Mouse (Mus musculus) myocyte (in vitro differentiated cells): ENCODE results near the gene Hnrnpr. TPM values are rescaled to one million over a fixed set of nuclear protein-coding genes. Genes with fewer than 3 reads are reported as not detected.

Experiments used
- H3K27me3 ChIP-seq: one replicate; pipeline ENCODE4 v1.6.1; 2011; ENCODE audit not compliant: control insufficient read depth, insufficient read depth, insufficient read length
- H3K36me3 ChIP-seq: one replicate; pipeline ENCODE4 v1.6.1; 2011; ENCODE audit not compliant: control insufficient read depth, insufficient read depth
- H3K4me2 ChIP-seq: one replicate; pipeline ENCODE4 v1.6.1; 2011; ENCODE audit warnings: low read depth, control low read depth
- H3K4me3 ChIP-seq: one replicate; pipeline ENCODE4 v1.5.1; 2011; ENCODE audit warnings: mild to moderate bottlenecking, control low read depth, moderate library complexity
- H3K79me2 ChIP-seq: one replicate; pipeline ENCODE4 v1.6.1; 2011; ENCODE audit not compliant: control insufficient read depth, insufficient read depth
- H3ac ChIP-seq: one replicate; pipeline ENCODE4 v1.6.1; 2011; ENCODE audit not compliant: control insufficient read depth, insufficient read length
- CEBPB ChIP-seq: IDR thresholded peaks from 2 replicates; pipeline ENCODE4 v1.6.1; 2011; ENCODE audit warnings: mild to moderate bottlenecking, moderate library complexity; ENCODE audit not compliant: poor library complexity, insufficient read depth, severe bottlenecking
- E2F4 ChIP-seq: IDR thresholded peaks from one replicate; pipeline ENCODE4 v1.6.1; 2011; ENCODE audit warnings: mild to moderate bottlenecking, control low read depth, moderate library complexity; ENCODE audit not compliant: insufficient read depth
- MAX ChIP-seq: IDR thresholded peaks from one replicate; pipeline ENCODE4 v1.6.1; 2011; ENCODE audit warnings: low read depth, mild to moderate bottlenecking, control low read depth
- MYOD1 ChIP-seq, 3 experiments: IDR thresholded peaks; one replicate each; pipeline ENCODE4 v1.6.1; 2011; ENCODE audit warnings: control low read depth in 2 of 3, low read depth in 2 of 3, mild to moderate bottlenecking in 2 of 3, moderate library complexity in 1 of 3; ENCODE audit not compliant: insufficient read length in 2 of 3, control insufficient read depth in 1 of 3
- MYOG ChIP-seq, 3 experiments: IDR thresholded peaks; one replicate each; pipeline ENCODE4 v1.6.1; 2011; ENCODE audit warnings: control low read depth in 2 of 3, low read depth in 2 of 3, mild to moderate bottlenecking in 2 of 3; ENCODE audit not compliant: insufficient read length in 2 of 3, control insufficient read depth in 1 of 3, insufficient read depth in 1 of 3
- POLR2A ChIP-seq: IDR thresholded peaks from one replicate; pipeline ENCODE4 v1.6.1; 2011; ENCODE audit warnings: low read depth, mild to moderate bottlenecking, control low read depth, moderate library complexity; ENCODE audit not compliant: insufficient read length
- POLR2AphosphoS2 ChIP-seq: IDR thresholded peaks from one replicate; pipeline ENCODE4 v1.6.1; 2011; ENCODE audit warnings: low read depth, control low read depth; ENCODE audit not compliant: insufficient read length
- REST ChIP-seq: IDR thresholded peaks from one replicate; pipeline ENCODE4 v1.6.1; 2011; ENCODE audit warnings: mild to moderate bottlenecking, control low read depth, moderate library complexity; ENCODE audit not compliant: insufficient read depth, insufficient read length
- SRF ChIP-seq: IDR thresholded peaks from one replicate; pipeline ENCODE4 v1.6.1; 2011; ENCODE audit warnings: low read depth; ENCODE audit not compliant: control insufficient read depth, insufficient read length
- TCF12 ChIP-seq: IDR thresholded peaks from one replicate; pipeline ENCODE4 v1.6.1; 2011; ENCODE audit warnings: mild to moderate bottlenecking, control low read depth; ENCODE audit not compliant: poor library complexity, insufficient read depth, severe bottlenecking
- TCF3 ChIP-seq: IDR thresholded peaks from one replicate; pipeline ENCODE4 v1.6.1; 2011; ENCODE audit warnings: low read depth, control low read depth; ENCODE audit not compliant: insufficient read length
- USF1 ChIP-seq: IDR thresholded peaks from one replicate; pipeline ENCODE4 v1.6.1; 2011; ENCODE audit warnings: low read depth, mild to moderate bottlenecking, control low read depth, moderate library complexity
- polyA plus RNA-seq: library from polyadenylated mRNA; unstranded; fragments of >200 nt; fragmentation: generic; extraction: Trizol; gene quantifications from one replicate; pipeline ENCODE4 v1.2.1, GENCODE M21; 2012; ENCODE audit warnings: missing spikeins

Hnrnpr gene
- polyA plus RNA-seq, 1 experiment = 25.1 TPM

GRCm38 (mm10) chr4:136290781-136291595 is 19.8 kb upstream of the Hnrnpr start:
- H3K36me3 ChIP-seq = peaks cover 39% of the 10 kb centered on the region
- no peak for TF ChIP-seq SRF
- TF ChIP-seq REST = no peak

GRCm38 (mm10) chr4:136291692-136292091 is 19.1 kb upstream of the Hnrnpr start:
- peaks cover 11% of the 10 kb centered on the region for H3K79me2 ChIP-seq
- no peaks in the 10 kb centered on the region for H3K27me3 ChIP-seq
- no peak for TF ChIP-seq E2F4
- H3K4me3 ChIP-seq = no peak overlapping the region
- peaks cover 39% of the 10 kb centered on the region for H3K36me3 ChIP-seq
- no peak overlapping the region for H3K4me2 ChIP-seq
- H3ac ChIP-seq = no peak overlapping the region

More at GRCm38 (mm10) chr4:136290781-136291595, 19.8 kb upstream of the Hnrnpr start:
- Histone ChIP-seq H3K79me2 (peaks cover 17% of the 10 kb centered on the region), H3K4me3 (no peak overlapping the region), H3K4me2 (no peak overlapping the region), H3K27me3 (no peaks in the 10 kb centered on the region), H3ac (no peak overlapping the region)

GRCm38 (mm10) chr4:136295941-136296340 is 14.8 kb upstream of the Hnrnpr start:
- H3K79me2 ChIP-seq = no peaks in the 10 kb centered on the region
- TF ChIP-seq USF1 (no peak), CEBPB (no peak), REST (no peak), MAX (no peak), TCF3 (no peak), SRF (no peak), TCF12 (no peak), MYOG (IDR thresholded peaks at IDR 0.05; ENCODE audit: control insufficient read depth in 1 of 3, insufficient read depth in 1 of 3, insufficient read length in 2 of 3, low read depth in 2 of 3) (no peak), POLR2AphosphoS2 (no peak), E2F4 (no peak), POLR2A (no peak), MYOD1 (IDR thresholded peaks at IDR 0.05; ENCODE audit: control insufficient read depth in 1 of 3, insufficient read length in 2 of 3, low read depth in 2 of 3) (no peak)
- H3K4me3 ChIP-seq = no peak overlapping the region
- peaks cover 18% of the 10 kb centered on the region for H3K36me3 ChIP-seq
- no peaks in the 10 kb centered on the region for H3K27me3 ChIP-seq
- H3K4me2 ChIP-seq = no peak overlapping the region
- no peak overlapping the region for H3ac ChIP-seq

- H3K27me3 ChIP-seq = no peaks in the 10 kb centered on the region
- TF ChIP-seq CEBPB = no peak
- no peak for TF ChIP-seq MAX
- no peak overlapping the region for H3ac ChIP-seq
- H3K36me3 ChIP-seq = no peaks in the 10 kb centered on the region
- H3K4me3 ChIP-seq = no peak overlapping the region
- H3K4me2 ChIP-seq = no peak overlapping the region
- no peaks in the 10 kb centered on the region for H3K79me2 ChIP-seq
These were observed 8.3 kb upstream of the Hnrnpr start for GRCm38 (mm10) chr4:136302462-136302861.

- no peak overlapping the region for H3K4me3 ChIP-seq
- H3ac ChIP-seq = no peak overlapping the region
- H3K36me3 ChIP-seq = no peaks in the 10 kb centered on the region
- TF ChIP-seq SRF = no peak
- TF ChIP-seq MYOG (IDR thresholded peaks at IDR 0.05; ENCODE audit: control insufficient read depth in 1 of 3, insufficient read depth in 1 of 3, insufficient read length in 2 of 3, low read depth in 2 of 3) = no peak
- TF ChIP-seq CEBPB = no peak
- TF ChIP-seq POLR2AphosphoS2 = no peak
- H3K27me3 ChIP-seq = no peaks in the 10 kb centered on the region
- H3K4me2 ChIP-seq = no peak overlapping the region
- H3K79me2 ChIP-seq = no peaks in the 10 kb centered on the region
These were observed 6.6 kb upstream of the Hnrnpr start for GRCm38 (mm10) chr4:136304181-136304580.

GRCm38 (mm10) chr4:136308355-136308754 is 2.4 kb upstream of the Hnrnpr start:
- H3K36me3 ChIP-seq = no peaks in the 10 kb centered on the region
- H3ac ChIP-seq = no peak overlapping the region
- no peaks in the 10 kb centered on the region for H3K27me3 ChIP-seq
- H3K4me2 ChIP-seq = no peak overlapping the region
- H3K4me3 ChIP-seq = no peak overlapping the region
- peaks cover 22% of the 10 kb centered on the region for H3K79me2 ChIP-seq
- TF ChIP-seq MYOG (IDR thresholded peaks at IDR 0.05; ENCODE audit: control insufficient read depth in 1 of 3, insufficient read depth in 1 of 3, insufficient read length in 2 of 3, low read depth in 2 of 3) = no peak
- TF ChIP-seq REST = no peak
- no peak for TF ChIP-seq MYOD1 (IDR thresholded peaks at IDR 0.05; ENCODE audit: control insufficient read depth in 1 of 3, insufficient read length in 2 of 3, low read depth in 2 of 3)
- TF ChIP-seq POLR2A = no peak
- TF ChIP-seq TCF12 = no peak
- TF ChIP-seq E2F4 = no peak
- no peak for TF ChIP-seq USF1
- no peak for TF ChIP-seq TCF3
- no peak for TF ChIP-seq CEBPB
- no peak for TF ChIP-seq POLR2AphosphoS2
- TF ChIP-seq MAX = no peak
- no peak for TF ChIP-seq SRF
